Mouse (Mus musculus): Measurements from ENCODE around the gene Inpp5k. TPM values are rescaled to one million over a fixed set of nuclear protein-coding genes. Genes with fewer than 3 reads are reported as not detected.

Inpp5k gene
- polyA plus RNA-seq, 2 experiments from 2014 or later: 109 to 120 TPM

- ATAC-seq: peak; percentile 35
Measured at GRCm38 (mm10) chr11:75655621-75656545, 25.1 kb downstream of the Inpp5k start.

- no peak for ATAC-seq
Measured at GRCm38 (mm10) chr11:75656621-75657590, 26.1 kb downstream of the Inpp5k start.

- no peak for ATAC-seq
Measured at GRCm38 (mm10) chr11:75657841-75658240, 27.1 kb downstream of the Inpp5k start.

- ATAC-seq: no peak
Measured at GRCm38 (mm10) chr11:75658311-75658710, 27.5 kb downstream of the Inpp5k start.

GRCm38 (mm10) chr11:75658996-75659750 lies 28.4 kb downstream of the Inpp5k start:
- ATAC-seq: no peak

- no peak for ATAC-seq
Measured at GRCm38 (mm10) chr11:75660081-75660590, 29.3 kb downstream of the Inpp5k start.

- no peak for ATAC-seq
Measured at GRCm38 (mm10) chr11:75660941-75661800, 30.4 kb downstream of the Inpp5k start.

- no peak for ATAC-seq
Measured at GRCm38 (mm10) chr11:75662131-75662530, 31.3 kb downstream of the Inpp5k start.

GRCm38 (mm10) chr11:75666296-75666695 lies 35.5 kb downstream of the Inpp5k start:
- ATAC-seq: no peak

GRCm38 (mm10) chr11:75668621-75669020 lies 37.8 kb downstream of the Inpp5k start:
- no peak for ATAC-seq

GRCm38 (mm10) chr11:75669176-75669852 lies 38.5 kb downstream of the Inpp5k start:
- ATAC-seq: no peak

GRCm38 (mm10) chr11:75669853-75670200 lies 39.0 kb downstream of the Inpp5k start:
- no peak for ATAC-seq

GRCm38 (mm10) chr11:75671426-75672180 lies 40.8 kb downstream of the Inpp5k start:
- no peak for ATAC-seq

GRCm38 (mm10) chr11:75673411-75673810 lies 42.6 kb downstream of the Inpp5k start:
- no peak for ATAC-seq

GRCm38 (mm10) chr11:75674875-75675274 lies 44.1 kb downstream of the Inpp5k start:
- no peak for ATAC-seq

GRCm38 (mm10) chr11:75677881-75678746 lies 47.3 kb downstream of the Inpp5k start:
- ATAC-seq: no peak

GRCm38 (mm10) chr11:75678747-75679438 lies 48.1 kb downstream of the Inpp5k start, which contains the start of gene Crk:
TSS of gene Crk (plus strand) at chr11:75679259.
- peak; percentile 88 for ATAC-seq

Data from activated CD4-positive, CD25-positive, alpha-beta regulatory T cell, adult 4 months (primary cell).